Mouse (Mus musculus) neural tube, embryonic 11.5 days (tissue): Measurements from ENCODE around the gene Dusp6. TPM values are rescaled to one million over a fixed set of nuclear protein-coding genes. Genes with fewer than 3 reads are reported as not detected.

Experiments
- ATAC-seq: fragments of 200-750 bp; cut with Nextera tagmentation; 2 replicates; pipeline ENCODE4 v1.8.0; 2017; ENCODE audit warnings: moderate number of reproducible peaks, mild to moderate bottlenecking, moderate TSS enrichment, moderate library complexity; ENCODE audit not compliant: insufficient read depth, low FRiP score, low TSS enrichment
- DNase-seq: peaks from one replicate; pipeline ENCODE4 v3.0.0-alpha.2; 2015; ENCODE audit warnings: low spot score
- H3K27ac ChIP-seq: fragments of 300-500 bp; sonication (generic); 2 replicates; pipeline ENCODE4 v1.5.1; 2014; ENCODE audit warnings: low read depth, mild to moderate bottlenecking, low read length
- H3K27me3 ChIP-seq: fragments of 300-500 bp; sonication (generic); 2 replicates; pipeline ENCODE4 v1.6.1; 2014; ENCODE audit warnings: mild to moderate bottlenecking, low read length, mixed read lengths; ENCODE audit not compliant: control insufficient read depth, insufficient read depth
- H3K36me3 ChIP-seq: fragments of 300-500 bp; sonication (generic); 2 replicates; pipeline ENCODE4 v1.6.1; 2014; ENCODE audit warnings: mild to moderate bottlenecking, low read length, moderate library complexity, mixed read lengths; ENCODE audit not compliant: control insufficient read depth, insufficient read depth
- H3K4me1 ChIP-seq: fragments of 300-500 bp; sonication (generic); 2 replicates; pipeline ENCODE4 v1.6.1; 2014; ENCODE audit warnings: low read length, mixed read lengths; ENCODE audit not compliant: control insufficient read depth, insufficient read depth
- H3K4me2 ChIP-seq: fragments of 300-500 bp; sonication (generic); 2 replicates; pipeline ENCODE4 v1.6.1; 2014; ENCODE audit warnings: low read depth, mild to moderate bottlenecking, moderate library complexity
- H3K4me3 ChIP-seq: fragments of 300-500 bp; sonication (generic); 2 replicates; pipeline ENCODE4 v1.5.1; 2014; ENCODE audit warnings: low read depth, low read length
- H3K9ac ChIP-seq: fragments of 300-500 bp; sonication (generic); 2 replicates; pipeline ENCODE4 v1.6.1; 2014; ENCODE audit warnings: mild to moderate bottlenecking, low read length
- H3K9me3 ChIP-seq: fragments of 300-500 bp; sonication (generic); 2 replicates; pipeline ENCODE4 v1.6.1; 2016; ENCODE audit warnings: low read length; ENCODE audit not compliant: control insufficient read depth
- WGBS: fragments of 180-500 bp; shearing (Covaris S2); extraction: QIAGEN DNeasy Blood & Tissue Kit; methylation state at CpG from one replicate; pipeline ENCODE4 v1.1.7; 2014; 5-methylcytosine and 5-hydroxymethylcytosine counted together
- polyA plus RNA-seq: library from polyadenylated mRNA; unstranded; fragments of >200 nt; fragmentation: Nextera tagmentation; extraction: Ambion mirVana; gene quantifications from 2 replicates; pipeline ENCODE4 v1.2.1, GENCODE M21; 2014

The Dusp6 gene
- polyA plus RNA-seq, 1 experiment from 2014 or later = 57.5 TPM

GRCm38 (mm10) chr10:99266025-99266424, 3.0 kb downstream of the Dusp6 start:
- Histone ChIP-seq H3K27ac (peak overlapping the region; percentile 62; the same call in 1 of the 2 replicates), H3K9me3 (no peaks in the 10 kb centered on the region), H3K4me1 (peaks cover 46% of the 10 kb centered on the region), H3K36me3 (no peaks in the 10 kb centered on the region), H3K27me3 (0 out of 2 replicates have a peak, but pooled peaks cover 2% of the 10 kb centered on the region), H3K4me3 (peak overlapping the region; percentile 52), H3K4me2 (peak overlapping the region; percentile 93), H3K9ac (peak overlapping the region; percentile 69)
- no peak for DNase-seq
- ATAC-seq = no peak
- 30% methylated on average over 14 of the region's 14 CpGs for whole genome bisulfite sequencing

GRCm38 (mm10) chr10:99267621-99268020, 4.6 kb downstream of the Dusp6 start:
- WGBS = 82% methylated on average over 1 of the region's 1 CpGs
- H3K4me2 ChIP-seq = no peak overlapping the region
- H3K27ac ChIP-seq = no peak overlapping the region
- H3K9me3 ChIP-seq = no peaks in the 10 kb centered on the region
- no peaks in the 10 kb centered on the region for H3K36me3 ChIP-seq
- DNase-seq = no peak
- no peak for ATAC-seq
- H3K4me3 ChIP-seq = 0 out of 2 replicates have a peak overlapping the region, but pooled peaks have one; percentile 6
- peaks cover 50% of the 10 kb centered on the region for H3K4me1 ChIP-seq
- H3K27me3 ChIP-seq = 0 out of 2 replicates have a peak, but pooled peaks cover 2% of the 10 kb centered on the region
- H3K9ac ChIP-seq = no peak overlapping the region

DNA sequence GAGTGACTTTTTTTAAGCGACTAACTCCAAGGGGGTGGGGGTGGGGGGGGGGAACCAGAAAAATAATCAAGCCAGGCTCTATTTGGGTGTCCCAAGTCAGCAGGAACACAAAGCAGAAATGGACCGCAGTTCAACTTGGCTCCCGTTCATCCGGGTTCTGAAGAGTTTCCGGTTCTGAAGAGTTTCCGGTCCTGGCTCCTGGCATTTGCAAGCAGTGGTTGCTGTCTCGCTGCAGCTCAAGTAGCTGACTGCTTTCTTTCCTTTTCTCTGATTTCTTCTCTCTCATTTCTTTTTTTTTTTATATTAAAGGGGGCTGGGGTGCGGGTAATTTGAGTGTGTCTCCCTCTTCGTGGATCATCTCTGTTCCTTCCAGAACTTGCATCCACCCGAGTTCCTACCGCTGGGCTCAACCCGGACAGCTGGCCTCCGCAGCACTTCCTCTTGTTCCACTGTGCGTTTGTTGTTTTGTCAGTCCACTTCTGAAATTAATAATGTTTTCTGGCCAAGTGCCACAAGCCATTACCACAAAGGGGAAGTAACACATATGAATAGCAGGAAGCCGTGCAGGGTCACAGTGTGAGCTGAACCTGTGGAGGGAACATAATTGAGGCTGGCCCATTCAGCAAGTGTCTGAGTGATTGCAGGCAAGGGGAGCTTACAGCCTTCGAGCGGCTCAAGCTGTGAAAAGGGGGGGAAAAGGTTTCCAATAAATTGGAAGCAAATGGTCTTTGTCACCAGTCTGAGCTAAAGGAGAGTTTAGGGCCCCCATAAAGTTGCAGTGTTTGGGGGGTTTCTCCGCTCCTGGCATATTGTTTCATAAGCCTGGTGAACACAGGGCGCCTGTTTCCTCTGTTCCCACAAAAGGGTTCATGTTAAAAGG, 5.6 kb downstream of the Dusp6 start:
- 15% methylated on average over 19 of the region's 19 CpGs for WGBS
- peak overlapping the region; percentile 12 for H3K4me2 ChIP-seq
- DNase-seq = peak; percentile 73

DNA sequence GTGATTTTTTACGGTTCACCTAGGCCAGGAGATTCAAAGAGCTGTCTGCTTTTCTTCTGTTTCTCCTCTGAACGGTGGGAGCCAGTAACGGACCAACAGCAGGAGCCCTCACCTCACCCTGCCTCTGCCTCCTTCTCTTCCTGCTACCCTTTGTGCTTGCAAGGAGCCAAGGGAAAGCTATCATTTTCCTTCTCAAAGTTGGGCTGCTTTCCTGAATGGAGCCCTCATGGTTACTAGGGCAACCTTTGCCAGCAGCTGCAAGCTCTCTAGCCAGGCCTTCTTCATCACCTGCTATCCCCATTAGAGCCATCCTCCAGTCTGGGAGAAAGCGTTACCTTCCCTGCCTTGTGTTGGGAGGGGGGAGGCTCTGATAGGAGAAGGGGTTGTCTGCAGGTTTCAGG, 6.3 kb downstream of the Dusp6 start:
- 0 out of 2 replicates have a peak overlapping the region, but pooled peaks have one; percentile 0 for H3K9ac ChIP-seq
- H3K9me3 ChIP-seq = no peaks in the 10 kb centered on the region
- H3K36me3 ChIP-seq = no peaks in the 10 kb centered on the region
- no peak overlapping the region for H3K4me2 ChIP-seq
- 1% methylated on average over 4 of the region's 4 CpGs for WGBS
- DNase-seq (peak; percentile 59), ATAC-seq (peak; percentile 58)
- peaks cover 50% of the 10 kb centered on the region for H3K4me1 ChIP-seq
- H3K27me3 ChIP-seq = no peaks in the 10 kb centered on the region
- no peak overlapping the region for H3K4me3 ChIP-seq
- peak overlapping the region; percentile 73 for H3K27ac ChIP-seq

More for the DNA sequence above, 5.6 kb downstream of the Dusp6 start:
- peak; percentile 56 for ATAC-seq
- Histone ChIP-seq H3K9me3 (no peaks in the 10 kb centered on the region), H3K27me3 (0 out of 2 replicates have a peak, but pooled peaks cover 2% of the 10 kb centered on the region), H3K4me3 (no peak overlapping the region), H3K27ac (peak overlapping the region; percentile 73), H3K4me1 (peaks cover 50% of the 10 kb centered on the region), H3K36me3 (no peaks in the 10 kb centered on the region), H3K9ac (no peak overlapping the region)

- WGBS = 46% methylated on average over 6 of the region's 6 CpGs
- Histone ChIP-seq H3K4me1 (peaks cover 47% of the 10 kb centered on the region), H3K4me3 (no peak overlapping the region), H3K36me3 (no peaks in the 10 kb centered on the region), H3K9me3 (no peaks in the 10 kb centered on the region), H3K27ac (peak overlapping the region; percentile 73; the same call in 1 of the 2 replicates), H3K9ac (0 out of 2 replicates have a peak overlapping the region, but pooled peaks have one; percentile 0), H3K27me3 (no peaks in the 10 kb centered on the region), H3K4me2 (no peak overlapping the region)
- ATAC-seq (no peak), DNase-seq (no peak)
These were observed 6.7 kb downstream of the Dusp6 start for GRCm38 (mm10) chr10:99269704-99270103.

DNA sequence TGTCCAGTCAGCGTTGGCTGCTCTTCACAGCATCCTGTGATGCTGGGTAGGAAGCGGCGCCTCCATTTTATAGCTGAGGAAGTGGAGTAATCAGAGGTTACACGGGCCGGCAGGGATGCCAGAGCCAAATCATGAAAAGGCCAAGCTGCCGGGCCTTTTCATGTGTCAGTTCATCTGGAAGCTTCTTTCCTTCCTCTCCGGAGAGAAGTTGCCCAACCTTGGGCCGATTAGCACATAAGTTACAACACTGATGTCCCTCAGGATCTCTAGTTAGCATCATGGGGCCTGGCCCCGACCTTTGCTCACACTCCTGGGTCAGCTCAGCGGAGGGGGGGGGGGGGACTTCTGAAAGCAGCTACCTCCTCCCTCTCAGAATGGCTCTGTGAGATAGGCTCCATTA, 7.4 kb downstream of the Dusp6 start:
- H3K9ac ChIP-seq = no peak overlapping the region
- H3K4me2 ChIP-seq = no peak overlapping the region
- H3K36me3 ChIP-seq = no peaks in the 10 kb centered on the region
- H3K4me3 ChIP-seq = no peak overlapping the region
- DNase-seq (no peak), ATAC-seq (no peak)
- H3K27me3 ChIP-seq = no peaks in the 10 kb centered on the region
- no peaks in the 10 kb centered on the region for H3K9me3 ChIP-seq
- peaks cover 41% of the 10 kb centered on the region for H3K4me1 ChIP-seq
- 38% methylated on average over 10 of the region's 10 CpGs for WGBS
- no peak overlapping the region for H3K27ac ChIP-seq

DNA sequence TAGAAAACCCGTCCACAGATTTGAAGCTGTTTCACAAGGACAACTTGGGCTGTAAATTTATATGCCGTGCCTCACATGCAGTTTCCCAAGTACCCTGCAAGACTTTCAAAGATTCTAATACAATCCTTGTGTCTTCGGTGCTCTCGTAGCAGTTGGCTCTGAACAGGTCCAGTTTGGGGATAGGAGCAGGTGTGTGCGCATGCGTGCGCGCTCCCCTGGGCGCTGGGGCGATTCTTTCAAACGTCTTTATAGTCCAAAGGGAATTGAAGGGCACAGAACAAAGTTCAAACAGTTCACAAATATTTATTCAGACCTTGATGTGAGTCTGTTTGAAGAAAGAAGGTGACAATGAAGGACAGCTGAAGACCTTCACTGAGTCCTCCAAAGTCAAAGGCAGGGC, 8.0 kb downstream of the Dusp6 start:
- Histone ChIP-seq H3K27me3 (no peaks in the 10 kb centered on the region), H3K4me3 (no peak overlapping the region), H3K4me1 (peaks cover 36% of the 10 kb centered on the region), H3K4me2 (no peak overlapping the region), H3K9ac (no peak overlapping the region), H3K36me3 (no peaks in the 10 kb centered on the region), H3K9me3 (no peaks in the 10 kb centered on the region), H3K27ac (no peak overlapping the region)
- 69% methylated on average over 11 of the region's 11 CpGs for WGBS
- ATAC-seq (no peak), DNase-seq (no peak)

GRCm38 (mm10) chr10:99273006-99273405, 10.0 kb downstream of the Dusp6 start:
- ATAC-seq = no peak
- WGBS = 84% methylated on average over 12 of the region's 12 CpGs

DNA sequence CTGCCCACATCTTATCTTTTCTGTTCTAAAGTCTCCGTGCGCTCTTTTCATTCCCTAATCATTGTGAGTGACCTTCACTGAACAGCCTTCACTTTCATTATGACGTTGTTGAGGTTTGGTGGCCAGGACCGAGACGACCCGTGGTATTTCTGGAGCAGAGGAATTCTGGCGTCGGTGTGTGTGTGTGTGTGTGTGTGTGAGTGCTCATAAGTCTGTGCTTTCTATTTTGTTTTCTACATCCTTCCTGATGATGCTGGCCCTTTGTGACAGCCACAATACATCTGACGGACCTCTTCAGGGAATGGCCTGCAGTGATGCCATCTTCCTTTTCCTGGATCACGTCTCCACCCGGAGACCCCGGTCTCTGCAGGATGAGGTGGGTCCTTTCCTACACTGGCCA, 11.6 kb downstream of the Dusp6 start:
- H3K9ac ChIP-seq = no peak overlapping the region
- no peaks in the 10 kb centered on the region for H3K36me3 ChIP-seq
- DNase-seq = no peak
- H3K4me3 ChIP-seq = no peak overlapping the region
- 92% methylated on average over 12 of the region's 12 CpGs for WGBS
- peaks cover 12% of the 10 kb centered on the region for H3K4me1 ChIP-seq
- no peak overlapping the region for H3K4me2 ChIP-seq
- H3K9me3 ChIP-seq = no peaks in the 10 kb centered on the region
- H3K27me3 ChIP-seq = no peaks in the 10 kb centered on the region
- no peak overlapping the region for H3K27ac ChIP-seq
- no peak for ATAC-seq

More at GRCm38 (mm10) chr10:99273006-99273405, 10.0 kb downstream of the Dusp6 start:
- H3K4me2 ChIP-seq = no peak overlapping the region
- no peaks in the 10 kb centered on the region for H3K27me3 ChIP-seq
- H3K9ac ChIP-seq = no peak overlapping the region
- no peak overlapping the region for H3K27ac ChIP-seq
- no peaks in the 10 kb centered on the region for H3K36me3 ChIP-seq
- H3K4me1 ChIP-seq = peaks cover 26% of the 10 kb centered on the region
- H3K4me3 ChIP-seq = no peak overlapping the region
- no peak for DNase-seq
- H3K9me3 ChIP-seq = no peaks in the 10 kb centered on the region
